Mouse (Mus musculus) cortical plate, adult 2 months (tissue): ENCODE data around the gene Rbm47.

Experiments used
- CTCF ChIP-seq: fragments of 200-500 bp; IDR thresholded peaks from 2 replicates; pipeline ENCODE4 v1.5.1; 2011; ENCODE audit warnings: mild to moderate bottlenecking, control low read depth, low read length; ENCODE audit not compliant: insufficient read depth; ENCODE audit errors: extremely low read depth
- POLR2A ChIP-seq: fragments of 200-500 bp; IDR thresholded peaks from 2 replicates; pipeline ENCODE4 v1.6.1; 2011; ENCODE audit warnings: mild to moderate bottlenecking, low read length, control low read depth; ENCODE audit not compliant: insufficient read depth; ENCODE audit errors: extremely low read depth

- no peak for TF ChIP-seq CTCF
- TF ChIP-seq POLR2A = no peak
Measured at GRCm38 (mm10) chr5:65999106-65999505, 173.8 kb downstream of the Rbm47 start.
